8 mouse cellular contexts compared by ENCODE assay signal in the genomic region with DNA sequence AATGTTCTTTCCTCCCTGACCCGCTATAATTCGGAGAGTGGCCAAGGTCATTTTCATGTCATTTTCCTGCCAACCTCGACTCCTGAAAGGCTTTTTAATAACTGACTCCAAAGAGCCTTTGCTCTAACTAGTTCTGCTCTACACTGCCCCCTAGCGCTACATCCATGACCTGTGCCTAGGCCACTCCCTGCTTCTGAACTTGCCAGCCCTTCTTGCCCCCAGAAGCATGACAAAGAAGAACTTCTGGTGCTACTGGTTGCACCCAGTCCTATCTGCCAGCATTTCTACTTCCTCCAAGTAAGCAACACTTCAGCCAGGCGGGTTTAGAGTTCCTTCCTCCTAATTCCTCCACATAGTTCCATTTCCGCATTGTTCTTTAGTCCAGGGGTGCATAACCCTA. TPM values are rescaled to one million over a fixed set of nuclear protein-coding genes. Genes with fewer than 3 reads are reported as not detected.
DNase-seq lines count a peak whose midpoint lies in the region; ATAC-seq and TF ChIP-seq lines count a peak whose summit lies in the region.

No protein-coding gene starts in this region.

- no peaks in the 10 kb centered on the region for H3K4me1 ChIP-seq in hindbrain, postnatal 0 days (ENCODE audit: insufficient read depth, low read length)
- no peaks in the 10 kb centered on the region for H3K4me1 ChIP-seq in hindbrain, embryonic 14.5 days (replicated peaks; ENCODE audit: control insufficient read depth, insufficient read depth, low read length)
- H3K4me1 ChIP-seq in embryonic fibroblast, embryonic 13.5 days (ENCODE audit: control insufficient read depth, insufficient read depth, low read length) = peaks cover 6% of the 10 kb centered on the region; the same call in 1 of the 2 replicates
- no peaks in the 10 kb centered on the region for H3K4me1 ChIP-seq in liver, postnatal 0 days (ENCODE audit: insufficient read depth)

- DNase-seq in hindbrain, postnatal 0 days (ENCODE audit: low spot score) = peak; percentile 44
- no peak for DNase-seq in hindbrain, embryonic 14.5 days (ENCODE audit: low spot score)
- peak; percentile 69 for DNase-seq in CD4-positive helper T cell, adult 2 months (ENCODE audit: low read depth, low spot score)
- peak; percentile 67 for DNase-seq in adrenal gland, postnatal 25 days
- DNase-seq in liver, postnatal 0 days = peak; percentile 70
- peak; percentile 37 to 84 for DNase-seq in spleen, postnatal 10 days (ENCODE audit: low spot score in 2 of 2)

- no peaks in the 10 kb centered on the region for H3K36me3 ChIP-seq in hindbrain, postnatal 0 days (ENCODE audit: insufficient read depth, low read length)
- H3K36me3 ChIP-seq in hindbrain, embryonic 14.5 days (replicated peaks; ENCODE audit: control insufficient read depth, insufficient read depth) = no peaks in the 10 kb centered on the region
- no peaks in the 10 kb centered on the region for H3K36me3 ChIP-seq in liver, postnatal 0 days (replicated peaks; ENCODE audit: insufficient read depth, low read length)

- WGBS in hindbrain, postnatal 0 days = 46% methylated on average over 6 of the region's 6 CpGs
- 40% methylated on average over 6 of the region's 6 CpGs for WGBS in hindbrain, embryonic 14.5 days
- 33% methylated on average over 6 of the region's 6 CpGs for WGBS in liver, postnatal 0 days (ENCODE audit: insufficient replicate concordance)

- no peaks in the 10 kb centered on the region for H3K27me3 ChIP-seq in hindbrain, postnatal 0 days (ENCODE audit: insufficient read depth, low read length)
- no peaks in the 10 kb centered on the region; the same call in 1 of the 2 replicates for H3K27me3 ChIP-seq in hindbrain, embryonic 14.5 days (ENCODE audit: control insufficient read depth, insufficient read depth, low read length)
- no peaks in the 10 kb centered on the region for H3K27me3 ChIP-seq in liver, postnatal 0 days (ENCODE audit: insufficient read depth, low read length)

- no peak for TF ChIP-seq POLR2A in embryonic fibroblast, embryonic 13.5 days (IDR thresholded peaks at IDR 0.05; ENCODE audit: low read depth, low read length)

- no peaks in the 10 kb centered on the region for H3K9me3 ChIP-seq in hindbrain, postnatal 0 days (ENCODE audit: low read length)
- H3K9me3 ChIP-seq in hindbrain, embryonic 14.5 days (ENCODE audit: control insufficient read depth, low read length) = no peaks in the 10 kb centered on the region
- H3K9me3 ChIP-seq in liver, postnatal 0 days (ENCODE audit: low read length) = no peaks in the 10 kb centered on the region

- no peak; the same call in 1 of the 2 replicates for TF ChIP-seq EP300 in liver, postnatal 0 days (IDR thresholded peaks at IDR 0.05; ENCODE audit: low read depth)

- no peak overlapping the region for H3K4me3 ChIP-seq in hindbrain, postnatal 0 days (ENCODE audit: low read length)
- H3K4me3 ChIP-seq in hindbrain, embryonic 14.5 days (replicated peaks; ENCODE audit: low read length) = no peak overlapping the region
- no peak overlapping the region for H3K4me3 ChIP-seq in embryonic fibroblast, embryonic 13.5 days (ENCODE audit: insufficient read depth, low read length)
- H3K4me3 ChIP-seq in liver, postnatal 0 days (ENCODE audit: low read depth, low read length) = no peak overlapping the region

- no peak for ATAC-seq in hindbrain, postnatal 0 days
- no peak for ATAC-seq in hindbrain, embryonic 14.5 days (ENCODE audit: low FRiP score)
- ATAC-seq in liver, postnatal 0 days = peak; percentile 49; the same call in 1 of the 2 replicates
- no peak for ATAC-seq in frontal cortex, adult (ENCODE audit: low TSS enrichment)

- H3K4me2 ChIP-seq in hindbrain, postnatal 0 days (ENCODE audit: low read depth, low read length) = no peak overlapping the region
- no peak overlapping the region for H3K4me2 ChIP-seq in hindbrain, embryonic 14.5 days (replicated peaks)
- no peak overlapping the region for H3K4me2 ChIP-seq in liver, postnatal 0 days (ENCODE audit: low read depth, low read length)

- no peak overlapping the region for H3K9ac ChIP-seq in hindbrain, postnatal 0 days (replicated peaks; ENCODE audit: low read length)
- no peak overlapping the region for H3K9ac ChIP-seq in hindbrain, embryonic 14.5 days
- no peak overlapping the region for H3K9ac ChIP-seq in liver, postnatal 0 days (replicated peaks)

- peak; percentile 41 for TF ChIP-seq CTCF in hindbrain, postnatal 0 days (IDR thresholded peaks at IDR 0.05; ENCODE audit: low read depth)
- TF ChIP-seq CTCF in embryonic fibroblast, embryonic 13.5 days (IDR thresholded peaks at IDR 0.05; ENCODE audit: borderline replicate concordance, insufficient read depth, low read length) = 0 out of 2 replicates have a peak, but pooled peaks have one; percentile 2
- peak; percentile 63 for TF ChIP-seq CTCF in liver, postnatal 0 days (IDR thresholded peaks at IDR 0.05; ENCODE audit: low read depth)

- H3K27ac ChIP-seq in hindbrain, postnatal 0 days = no peak overlapping the region
- no peak overlapping the region for H3K27ac ChIP-seq in hindbrain, embryonic 14.5 days
- peak overlapping the region; percentile 86 for H3K27ac ChIP-seq in embryonic fibroblast, embryonic 13.5 days (ENCODE audit: insufficient read depth, low read length)
- 0 out of 2 replicates have a peak overlapping the region, but pooled peaks have one; percentile 6 for H3K27ac ChIP-seq in liver, postnatal 0 days (ENCODE audit: low read depth)

RNA-seq across cellular contexts. Expression of gene Tmsb4x, which starts 20.1 kb away (rescaled TPM):
- total RNA-seq in hindbrain, postnatal 0 days (2014; rRNA removed) = 879 and 1,090 TPM in 2 replicates
- polyA plus RNA-seq in hindbrain, postnatal 0 days (2015; fragmentation: Nextera tagmentation; extraction: Ambion mirVana) = 4,785 and 5,074 TPM in 2 replicates
- 4,629 and 5,303 TPM in 2 replicates for polyA plus RNA-seq in hindbrain, embryonic 14.5 days (2014; fragmentation: Nextera tagmentation; extraction: Ambion mirVana)
- 273 and 303 TPM in 2 replicates for total RNA-seq in adrenal gland, postnatal 25 days (2021)
- 2,205 and 2,784 TPM in 2 replicates for polyA plus RNA-seq in embryonic fibroblast, embryonic 13.5 days (2011; ENCODE audit: insufficient read length, low read depth, missing spikeins)
- polyA plus RNA-seq in liver, postnatal 0 days (2015; fragmentation: Nextera tagmentation; extraction: Ambion mirVana) = 1,722 and 1,837 TPM in 2 replicates

RNA-seq across cellular contexts. Expression of gene Tlr8, which starts 34.9 kb away (rescaled TPM):
- total RNA-seq in hindbrain, postnatal 0 days (2014; rRNA removed) = 0.26 and 0.40 TPM in 2 replicates
- 0.10 and 0.28 TPM in 2 replicates for polyA plus RNA-seq in hindbrain, postnatal 0 days (2015; fragmentation: Nextera tagmentation; extraction: Ambion mirVana)
- polyA plus RNA-seq in hindbrain, embryonic 14.5 days (2014; fragmentation: Nextera tagmentation; extraction: Ambion mirVana) = 0.32 and 0.35 TPM in 2 replicates
- 0.67 and 1.5 TPM in 2 replicates for total RNA-seq in adrenal gland, postnatal 25 days (2021)
- polyA plus RNA-seq in embryonic fibroblast, embryonic 13.5 days (2011; ENCODE audit: insufficient read length, low read depth, missing spikeins) = not detected in 2 replicates
- polyA plus RNA-seq in liver, postnatal 0 days (2015; fragmentation: Nextera tagmentation; extraction: Ambion mirVana) = 0.96 and 1.2 TPM in 2 replicates

Comparison
In these comparisons a context has a peak if more than half of its experiments do, and no peak if none do; other contexts are left out.
1. H3K27ac ChIP-seq: peak in embryonic fibroblast, embryonic 13.5 days (single experiment) and liver, postnatal 0 days (single experiment); none in hindbrain, postnatal 0 days (single experiment) and hindbrain, embryonic 14.5 days (single experiment).
2. CTCF ChIP-seq: peak in every context shown above with its lines; median percentile 63 in liver, postnatal 0 days; 41 in hindbrain, postnatal 0 days; 2 in embryonic fibroblast, embryonic 13.5 days.